Mouse (Mus musculus) myocyte (in vitro differentiated cells): ENCODE results near the gene Aup1. TPM values are rescaled to one million over a fixed set of nuclear protein-coding genes. Genes with fewer than 3 reads are reported as not detected.

Source experiments
- H3K27me3 ChIP-seq: one replicate; pipeline ENCODE4 v1.6.1; 2011; ENCODE audit not compliant: control insufficient read depth, insufficient read depth, insufficient read length
- H3K36me3 ChIP-seq: one replicate; pipeline ENCODE4 v1.6.1; 2011; ENCODE audit not compliant: control insufficient read depth, insufficient read depth
- H3K4me2 ChIP-seq: one replicate; pipeline ENCODE4 v1.6.1; 2011; ENCODE audit warnings: low read depth, control low read depth
- H3K4me3 ChIP-seq: one replicate; pipeline ENCODE4 v1.5.1; 2011; ENCODE audit warnings: mild to moderate bottlenecking, control low read depth, moderate library complexity
- H3K79me2 ChIP-seq: one replicate; pipeline ENCODE4 v1.6.1; 2011; ENCODE audit not compliant: control insufficient read depth, insufficient read depth
- H3ac ChIP-seq: one replicate; pipeline ENCODE4 v1.6.1; 2011; ENCODE audit not compliant: control insufficient read depth, insufficient read length
- CEBPB ChIP-seq: IDR thresholded peaks from 2 replicates; pipeline ENCODE4 v1.6.1; 2011; ENCODE audit warnings: mild to moderate bottlenecking, moderate library complexity; ENCODE audit not compliant: poor library complexity, insufficient read depth, severe bottlenecking
- E2F4 ChIP-seq: IDR thresholded peaks from one replicate; pipeline ENCODE4 v1.6.1; 2011; ENCODE audit warnings: mild to moderate bottlenecking, control low read depth, moderate library complexity; ENCODE audit not compliant: insufficient read depth
- MAX ChIP-seq: IDR thresholded peaks from one replicate; pipeline ENCODE4 v1.6.1; 2011; ENCODE audit warnings: low read depth, mild to moderate bottlenecking, control low read depth
- MYOD1 ChIP-seq, 3 experiments: IDR thresholded peaks; one replicate each; pipeline ENCODE4 v1.6.1; 2011; ENCODE audit warnings: control low read depth in 2 of 3, low read depth in 2 of 3, mild to moderate bottlenecking in 2 of 3, moderate library complexity in 1 of 3; ENCODE audit not compliant: insufficient read length in 2 of 3, control insufficient read depth in 1 of 3
- MYOG ChIP-seq, 3 experiments: IDR thresholded peaks; one replicate each; pipeline ENCODE4 v1.6.1; 2011; ENCODE audit warnings: control low read depth in 2 of 3, low read depth in 2 of 3, mild to moderate bottlenecking in 2 of 3; ENCODE audit not compliant: insufficient read length in 2 of 3, control insufficient read depth in 1 of 3, insufficient read depth in 1 of 3
- POLR2A ChIP-seq: IDR thresholded peaks from one replicate; pipeline ENCODE4 v1.6.1; 2011; ENCODE audit warnings: low read depth, mild to moderate bottlenecking, control low read depth, moderate library complexity; ENCODE audit not compliant: insufficient read length
- POLR2AphosphoS2 ChIP-seq: IDR thresholded peaks from one replicate; pipeline ENCODE4 v1.6.1; 2011; ENCODE audit warnings: low read depth, control low read depth; ENCODE audit not compliant: insufficient read length
- REST ChIP-seq: IDR thresholded peaks from one replicate; pipeline ENCODE4 v1.6.1; 2011; ENCODE audit warnings: mild to moderate bottlenecking, control low read depth, moderate library complexity; ENCODE audit not compliant: insufficient read depth, insufficient read length
- SRF ChIP-seq: IDR thresholded peaks from one replicate; pipeline ENCODE4 v1.6.1; 2011; ENCODE audit warnings: low read depth; ENCODE audit not compliant: control insufficient read depth, insufficient read length
- TCF12 ChIP-seq: IDR thresholded peaks from one replicate; pipeline ENCODE4 v1.6.1; 2011; ENCODE audit warnings: mild to moderate bottlenecking, control low read depth; ENCODE audit not compliant: poor library complexity, insufficient read depth, severe bottlenecking
- TCF3 ChIP-seq: IDR thresholded peaks from one replicate; pipeline ENCODE4 v1.6.1; 2011; ENCODE audit warnings: low read depth, control low read depth; ENCODE audit not compliant: insufficient read length
- USF1 ChIP-seq: IDR thresholded peaks from one replicate; pipeline ENCODE4 v1.6.1; 2011; ENCODE audit warnings: low read depth, mild to moderate bottlenecking, control low read depth, moderate library complexity
- polyA plus RNA-seq: library from polyadenylated mRNA; unstranded; fragments of >200 nt; fragmentation: generic; extraction: Trizol; gene quantifications from one replicate; pipeline ENCODE4 v1.2.1, GENCODE M21; 2012; ENCODE audit warnings: missing spikeins

Gene Aup1
- polyA plus RNA-seq, 1 experiment: 199 TPM

- Histone ChIP-seq H3ac (no peak overlapping the region), H3K79me2 (peaks cover 11% of the 10 kb centered on the region), H3K27me3 (no peaks in the 10 kb centered on the region), H3K36me3 (no peaks in the 10 kb centered on the region), H3K4me3 (no peak overlapping the region), H3K4me2 (no peak overlapping the region)
- TF ChIP-seq CEBPB (no peak), POLR2AphosphoS2 (no peak), E2F4 (no peak), MYOG (IDR thresholded peaks at IDR 0.05; ENCODE audit: control insufficient read depth in 1 of 3, insufficient read depth in 1 of 3, insufficient read length in 2 of 3, low read depth in 2 of 3) (no peak), MYOD1 (IDR thresholded peaks at IDR 0.05; ENCODE audit: control insufficient read depth in 1 of 3, insufficient read length in 2 of 3, low read depth in 2 of 3) (no peak), TCF3 (no peak), TCF12 (no peak), SRF (no peak), MAX (no peak), REST (no peak), POLR2A (no peak), USF1 (no peak)
Measured at GRCm38 (mm10) chr6:83027293-83027692, 27.0 kb upstream of the Aup1 start.

GRCm38 (mm10) chr6:83027706-83028105, 26.6 kb upstream of the Aup1 start:
- H3ac ChIP-seq: no peak overlapping the region
- H3K4me2 ChIP-seq: peak overlapping the region; percentile 42
- TF ChIP-seq POLR2AphosphoS2: no peak
- no peak for TF ChIP-seq E2F4
- no peak for TF ChIP-seq SRF
- TF ChIP-seq POLR2A: no peak
- no peak for TF ChIP-seq MAX
- no peak for TF ChIP-seq CEBPB
- TF ChIP-seq TCF12: no peak
- no peak for TF ChIP-seq MYOD1 (IDR thresholded peaks at IDR 0.05; ENCODE audit: control insufficient read depth in 1 of 3, insufficient read length in 2 of 3, low read depth in 2 of 3)
- TF ChIP-seq USF1: no peak
- TF ChIP-seq MYOG (IDR thresholded peaks at IDR 0.05; ENCODE audit: control insufficient read depth in 1 of 3, insufficient read depth in 1 of 3, insufficient read length in 2 of 3, low read depth in 2 of 3): no peak
- no peak for TF ChIP-seq TCF3
- TF ChIP-seq REST: no peak
- H3K4me3 ChIP-seq: no peak overlapping the region
- peaks cover 15% of the 10 kb centered on the region for H3K79me2 ChIP-seq
- no peaks in the 10 kb centered on the region for H3K36me3 ChIP-seq
- no peaks in the 10 kb centered on the region for H3K27me3 ChIP-seq

DNA sequence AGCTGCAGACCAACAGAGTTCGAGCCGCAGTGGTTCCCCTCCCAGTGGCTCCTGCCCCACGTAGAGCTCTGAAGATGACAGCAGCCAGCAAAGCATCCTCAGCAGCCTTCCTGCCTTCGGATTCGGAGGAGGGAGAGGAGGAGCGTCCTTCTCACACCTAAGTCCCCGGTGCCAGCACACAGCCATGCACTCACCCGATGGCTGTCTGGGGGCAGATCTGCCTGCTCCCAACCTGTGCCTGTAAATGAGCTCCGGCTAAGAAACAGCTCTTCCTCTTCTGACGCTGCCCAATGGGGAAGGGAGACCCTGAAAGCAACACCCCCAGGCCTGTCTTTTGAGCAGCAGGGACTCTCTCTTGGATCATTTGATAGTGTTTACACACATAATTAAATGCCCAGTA, 24.5 kb upstream of the Aup1 start:
- Histone ChIP-seq H3K79me2 (peaks cover 25% of the 10 kb centered on the region), H3K4me2 (no peak overlapping the region), H3K4me3 (no peak overlapping the region), H3ac (no peak overlapping the region), H3K27me3 (no peaks in the 10 kb centered on the region), H3K36me3 (no peaks in the 10 kb centered on the region)
- TF ChIP-seq CEBPB (no peak), POLR2AphosphoS2 (peak; percentile 55)

DNA sequence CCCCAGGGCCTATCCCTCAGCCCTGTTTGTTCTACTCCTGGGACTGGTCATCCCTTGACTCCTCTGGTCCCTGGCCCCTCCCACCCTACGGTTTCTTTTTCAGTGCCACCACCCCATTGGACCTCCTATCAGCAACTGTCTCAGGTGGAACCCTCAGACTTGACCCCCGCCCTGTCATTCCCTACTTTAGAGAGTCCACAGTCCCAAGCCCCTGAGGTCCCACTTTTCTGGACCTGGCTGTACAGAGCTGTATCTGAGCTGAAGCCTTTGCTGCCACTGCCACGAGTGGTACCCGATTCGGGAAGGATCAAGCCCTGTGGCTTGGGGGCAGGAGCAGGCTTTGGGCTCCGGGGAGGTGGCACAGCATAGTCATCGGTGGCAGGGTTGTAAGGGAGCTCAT, 23.2 kb upstream of the Aup1 start:
- Histone ChIP-seq H3K4me3 (peak overlapping the region; percentile 98), H3K36me3 (no peaks in the 10 kb centered on the region), H3K4me2 (no peak overlapping the region), H3K27me3 (no peaks in the 10 kb centered on the region), H3ac (no peak overlapping the region), H3K79me2 (peaks cover 29% of the 10 kb centered on the region)
- TF ChIP-seq E2F4 (no peak), SRF (no peak)

GRCm38 (mm10) chr6:83031921-83032590, 22.3 kb upstream of the Aup1 start:
- no peak for TF ChIP-seq USF1
- no peak for TF ChIP-seq CEBPB
- TF ChIP-seq MYOD1 (IDR thresholded peaks at IDR 0.05; ENCODE audit: control insufficient read depth in 1 of 3, insufficient read length in 2 of 3, low read depth in 2 of 3): no peak
- no peak for TF ChIP-seq POLR2AphosphoS2
- no peak for TF ChIP-seq MAX
- no peak for TF ChIP-seq E2F4
- TF ChIP-seq TCF12: no peak
- H3K36me3 ChIP-seq: no peaks in the 10 kb centered on the region
- H3ac ChIP-seq: peak overlapping the region; percentile 68
- H3K4me2 ChIP-seq: peak overlapping the region; percentile 72
- H3K79me2 ChIP-seq: peaks cover 29% of the 10 kb centered on the region
- no peaks in the 10 kb centered on the region for H3K27me3 ChIP-seq
- H3K4me3 ChIP-seq: peak overlapping the region; percentile 98

DNA sequence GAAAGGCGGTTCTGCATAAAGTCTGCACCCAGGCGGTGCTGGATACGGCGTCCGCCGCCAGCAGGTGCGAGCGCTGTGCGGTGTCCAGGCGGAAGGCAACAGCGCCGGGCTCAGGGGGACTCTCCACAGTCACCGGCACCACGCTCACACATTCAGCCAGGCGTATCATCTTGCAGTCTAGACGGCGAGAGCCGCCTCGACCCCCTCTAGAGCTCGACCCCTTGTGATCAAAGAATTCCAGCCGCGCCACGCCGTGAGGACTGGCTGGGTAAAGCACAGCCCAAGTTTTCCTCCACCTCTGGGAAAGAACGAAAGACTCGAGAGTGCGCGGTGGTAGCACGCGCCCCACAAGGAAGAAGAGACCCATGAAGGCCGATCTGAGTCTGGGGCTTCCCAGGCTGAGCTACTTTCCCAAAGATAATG, 21.5 kb upstream of the Aup1 start:
- no peaks in the 10 kb centered on the region for H3K27me3 ChIP-seq
- peak overlapping the region; percentile 72 for H3K4me2 ChIP-seq
- peak; percentile 13 for TF ChIP-seq SRF
- TF ChIP-seq POLR2A: peak; percentile 25
- no peak for TF ChIP-seq CEBPB
- peak in 2 of 3 experiments; percentile 65 to 69 for TF ChIP-seq MYOD1 (IDR thresholded peaks at IDR 0.05; ENCODE audit: control insufficient read depth in 1 of 3, insufficient read length in 2 of 3, low read depth in 2 of 3)
- TF ChIP-seq TCF12: no peak
- TF ChIP-seq MYOG (IDR thresholded peaks at IDR 0.05; ENCODE audit: control insufficient read depth in 1 of 3, insufficient read depth in 1 of 3, insufficient read length in 2 of 3, low read depth in 2 of 3): peak in 1 of 3 experiments; percentile 65
- H3ac ChIP-seq: peak overlapping the region; percentile 68
- peak overlapping the region; percentile 98 for H3K4me3 ChIP-seq
- no peaks in the 10 kb centered on the region for H3K36me3 ChIP-seq
- peaks cover 29% of the 10 kb centered on the region for H3K79me2 ChIP-seq
